Mouse (Mus musculus): ENCODE data around the gene Lrrc14b. TPM values are rescaled to one million over a fixed set of nuclear protein-coding genes. Genes with fewer than 3 reads are reported as not detected.

Gene Lrrc14b
- polyA plus RNA-seq, 1 experiment from 2014 or later, result not detected

- Histone ChIP-seq H3K27ac (ENCODE audit: low read length) (no peak overlapping the region), H3K4me2 (ENCODE audit: low read depth, low read length) (no peak overlapping the region), H3K9ac (ENCODE audit: low read depth, low read length) (no peak overlapping the region), H3K9me3 (ENCODE audit: control insufficient read depth, low read length) (no peaks in the 10 kb centered on the region), H3K4me1 (ENCODE audit: control insufficient read depth, insufficient read depth, low read length) (peaks cover 9% of the 10 kb centered on the region), H3K27me3 (replicated peaks; ENCODE audit: control insufficient read depth, insufficient read depth, low read length) (no peaks in the 10 kb centered on the region), H3K4me3 (ENCODE audit: low read length) (no peak overlapping the region), H3K36me3 (ENCODE audit: control insufficient read depth, insufficient read depth, low read length) (peaks cover 3% of the 10 kb centered on the region; the same call in 1 of the 2 replicates)
- WGBS, result 95% methylated on average over 3 of the region's 3 CpGs
- ATAC-seq, result no peak
Observed at GRCm38 (mm10) chr13:74314616-74315015, 49.2 kb downstream of the Lrrc14b start.

MicroRNAs within 50 kb of the gene (microRNA counts, 519-probe panel; counts per million panel counts)
- 35.7 counts per million for microRNA mmu-miR-692

Small RNA genes lying within 50 kb of the gene (microRNA-seq; reads per million reads assigned to microRNA genes)
- gene Mir692-3, result not detected

Other genes starting within 250 kb of the Lrrc14b start
- gene Slc9a3, start 242.5 kb downstream of the Lrrc14b start, polyA plus RNA-seq (2015; fragmentation: Nextera tagmentation; extraction: Ambion mirVana), result 8.5 and 10.3 TPM in 2 replicates
- 58.8 and 66.4 TPM in 2 replicates for gene Exoc3, start 155.3 kb downstream of the Lrrc14b start, polyA plus RNA-seq (2015; fragmentation: Nextera tagmentation; extraction: Ambion mirVana)
- gene Ahrr, start 71.7 kb downstream of the Lrrc14b start, polyA plus RNA-seq (2015; fragmentation: Nextera tagmentation; extraction: Ambion mirVana), result 0.43 and 0.54 TPM in 2 replicates
- gene Pdcd6, start 46.4 kb downstream of the Lrrc14b start, polyA plus RNA-seq (2015; fragmentation: Nextera tagmentation; extraction: Ambion mirVana), result 203 and 214 TPM in 2 replicates
- 404 and 405 TPM in 2 replicates for gene Sdha, start 13.7 kb downstream of the Lrrc14b start, polyA plus RNA-seq (2015; fragmentation: Nextera tagmentation; extraction: Ambion mirVana)
- gene Ccdc127, start 13.7 kb downstream of the Lrrc14b start, polyA plus RNA-seq (2015; fragmentation: Nextera tagmentation; extraction: Ambion mirVana), result 38.5 and 39.4 TPM in 2 replicates
- gene Zfp72, start 26.8 kb upstream of the Lrrc14b start, polyA plus RNA-seq (2015; fragmentation: Nextera tagmentation; extraction: Ambion mirVana), result 3.6 and 3.8 TPM in 2 replicates
- 90.8 and 94.4 TPM in 2 replicates for gene Ftl1-ps1, start 35.7 kb upstream of the Lrrc14b start, polyA plus RNA-seq (2015; fragmentation: Nextera tagmentation; extraction: Ambion mirVana)
- gene Zfp825, start 130.0 kb upstream of the Lrrc14b start, polyA plus RNA-seq (2015; fragmentation: Nextera tagmentation; extraction: Ambion mirVana), result 12.8 and 15.2 TPM in 2 replicates